Mouse (Mus musculus): Measurements from ENCODE around the gene Med4. TPM values are rescaled to one million over a fixed set of nuclear protein-coding genes. Genes with fewer than 3 reads are reported as not detected.
A peak's percentile ranks its signal among the peaks of the same experiment; 100 is the strongest.

Gene Med4
- polyA plus RNA-seq, 1 experiment from 2014 or later: 24.4 TPM

DNA sequence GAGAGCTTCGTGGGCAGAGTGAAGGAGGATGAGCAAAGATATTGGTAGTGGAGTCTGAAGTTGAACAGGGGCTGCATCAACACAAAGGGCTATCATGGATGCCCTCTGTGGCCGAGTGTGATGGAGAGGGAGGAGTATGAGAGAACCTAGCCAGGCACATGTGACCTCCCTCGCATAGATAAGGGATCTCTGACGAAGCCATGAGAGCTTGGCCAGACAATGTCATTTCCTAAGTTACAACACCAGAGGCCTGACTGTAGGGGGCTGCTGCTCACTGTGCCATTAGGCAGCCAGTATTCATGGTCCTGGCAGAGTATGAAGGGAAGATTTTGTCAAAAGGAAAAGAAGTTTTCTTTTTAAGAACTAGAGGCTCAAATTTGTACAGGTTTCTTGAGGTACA is 37.2 kb downstream of the Med4 start:
- Histone ChIP-seq H3K4me2 (ENCODE audit: low read depth, low read length) (no peak overlapping the region), H3K27me3 (ENCODE audit: control insufficient read depth, insufficient read depth, low read depth, low read length) (no peaks in the 10 kb centered on the region), H3K4me1 (ENCODE audit: control insufficient read depth, low read depth, low read length) (no peaks in the 10 kb centered on the region), H3K9me3 (replicated peaks; ENCODE audit: control insufficient read depth, low read length) (no peaks in the 10 kb centered on the region), H3K27ac (ENCODE audit: low read length) (no peak overlapping the region), H3K4me3 (ENCODE audit: low read depth, low read length) (no peak overlapping the region), H3K9ac (ENCODE audit: low read depth, low read length) (no peak overlapping the region), H3K36me3 (ENCODE audit: control insufficient read depth, insufficient read depth) (no peaks in the 10 kb centered on the region)
- WGBS (ENCODE audit: insufficient replicate concordance): 30% methylated on average over 4 of the region's 4 CpGs
- ATAC-seq (ENCODE audit: low read depth): no peak

DNA sequence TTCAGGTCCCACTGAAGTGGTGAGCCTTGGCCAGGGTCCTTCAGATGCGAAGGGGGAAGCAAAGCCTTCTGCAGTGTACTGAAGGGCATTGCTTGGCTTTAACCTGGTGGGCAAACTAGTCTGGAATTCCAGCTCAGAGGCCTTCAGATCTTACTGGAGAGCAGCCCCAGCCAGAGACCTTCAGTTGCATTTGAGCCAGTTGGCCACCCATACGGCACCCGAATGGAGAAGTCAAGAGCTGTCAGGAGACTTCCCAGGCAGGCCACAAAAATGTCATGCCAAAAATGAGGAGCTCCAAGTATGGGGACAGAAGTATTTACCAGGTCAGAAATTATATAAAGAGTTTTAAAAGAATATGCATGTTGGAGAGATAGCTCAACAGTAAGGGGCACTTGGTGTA is 38.2 kb downstream of the Med4 start, which contains the start of gene Nudt15:
Gene Nudt15, minus strand, starts transcription at position 192 of the 400 bp plus-strand sequence.
- H3K4me1 ChIP-seq (ENCODE audit: control insufficient read depth, low read depth, low read length): peaks cover 3% of the 10 kb centered on the region
- no peak within 1 kb of the TSS for H3K9ac ChIP-seq (ENCODE audit: low read depth, low read length)
- H3K27ac ChIP-seq (ENCODE audit: low read length): no peak within 1 kb of the TSS
- no peaks in the 10 kb centered on the region for H3K27me3 ChIP-seq (ENCODE audit: control insufficient read depth, insufficient read depth, low read depth, low read length)
- no peaks in the 10 kb centered on the region for H3K36me3 ChIP-seq (ENCODE audit: control insufficient read depth, insufficient read depth)
- no peaks in the 10 kb centered on the region for H3K9me3 ChIP-seq (replicated peaks; ENCODE audit: control insufficient read depth, low read length)
- H3K4me2 ChIP-seq (ENCODE audit: low read depth, low read length): no peak within 1 kb of the TSS
- ATAC-seq (ENCODE audit: low read depth): no peak
- H3K4me3 ChIP-seq (ENCODE audit: low read depth, low read length): no peak within 1 kb of the TSS
- 64% methylated on average over 3 of the region's 3 CpGs for WGBS (ENCODE audit: insufficient replicate concordance)

- no peak overlapping the region for H3K4me2 ChIP-seq (ENCODE audit: low read depth, low read length)
- H3K27me3 ChIP-seq (ENCODE audit: control insufficient read depth, insufficient read depth, low read depth, low read length): no peaks in the 10 kb centered on the region
- no peak for ATAC-seq (ENCODE audit: low read depth)
- peaks cover 9% of the 10 kb centered on the region for H3K4me1 ChIP-seq (ENCODE audit: control insufficient read depth, low read depth, low read length)
- WGBS (ENCODE audit: insufficient replicate concordance): 49% methylated on average over 3 of the region's 3 CpGs
- H3K9ac ChIP-seq (ENCODE audit: low read depth, low read length): no peak overlapping the region
- H3K36me3 ChIP-seq (ENCODE audit: control insufficient read depth, insufficient read depth): no peaks in the 10 kb centered on the region
- no peak overlapping the region for H3K27ac ChIP-seq (ENCODE audit: low read length)
- no peak overlapping the region for H3K4me3 ChIP-seq (ENCODE audit: low read depth, low read length)
- no peaks in the 10 kb centered on the region for H3K9me3 ChIP-seq (replicated peaks; ENCODE audit: control insufficient read depth, low read length)
These were observed 40.5 kb downstream of the Med4 start for GRCm38 (mm10) chr14:73550291-73550690.

- Histone ChIP-seq H3K9me3 (replicated peaks; ENCODE audit: control insufficient read depth, low read length) (no peaks in the 10 kb centered on the region), H3K36me3 (ENCODE audit: control insufficient read depth, insufficient read depth) (no peaks in the 10 kb centered on the region), H3K9ac (ENCODE audit: low read depth, low read length) (no peak overlapping the region), H3K4me2 (ENCODE audit: low read depth, low read length) (no peak overlapping the region), H3K27ac (ENCODE audit: low read length) (no peak overlapping the region), H3K4me1 (ENCODE audit: control insufficient read depth, low read depth, low read length) (peaks cover 9% of the 10 kb centered on the region), H3K27me3 (ENCODE audit: control insufficient read depth, insufficient read depth, low read depth, low read length) (no peaks in the 10 kb centered on the region), H3K4me3 (ENCODE audit: low read depth, low read length) (no peak overlapping the region)
- WGBS (ENCODE audit: insufficient replicate concordance): 38% methylated on average over 8 of the region's 8 CpGs
- ATAC-seq (ENCODE audit: low read depth): no peak
These were observed 40.9 kb downstream of the Med4 start for GRCm38 (mm10) chr14:73550732-73551131.

DNA sequence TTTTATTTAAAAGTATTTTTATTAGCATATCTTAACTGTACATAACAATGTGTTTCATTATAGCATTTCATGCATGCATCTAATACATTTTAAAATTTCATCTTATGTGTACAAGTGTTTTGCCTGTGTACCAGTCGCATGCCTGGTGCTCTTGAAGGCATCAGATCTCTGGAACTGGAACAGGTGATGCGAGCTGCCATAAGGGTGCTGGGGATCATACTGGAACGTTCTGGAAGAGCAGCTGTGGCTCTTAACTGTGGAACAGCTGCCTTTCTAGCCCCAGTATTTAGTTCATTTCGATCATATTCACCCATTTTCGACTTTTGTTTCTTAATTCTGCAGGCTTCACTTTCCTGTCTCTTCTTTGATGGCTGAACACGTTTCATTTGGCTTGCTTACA is 41.3 kb downstream of the Med4 start:
- no peak for ATAC-seq (ENCODE audit: low read depth)
- Histone ChIP-seq H3K27ac (ENCODE audit: low read length) (no peak overlapping the region), H3K4me2 (ENCODE audit: low read depth, low read length) (no peak overlapping the region), H3K36me3 (ENCODE audit: control insufficient read depth, insufficient read depth) (no peaks in the 10 kb centered on the region), H3K4me1 (ENCODE audit: control insufficient read depth, low read depth, low read length) (peaks cover 9% of the 10 kb centered on the region), H3K9ac (ENCODE audit: low read depth, low read length) (no peak overlapping the region), H3K9me3 (replicated peaks; ENCODE audit: control insufficient read depth, low read length) (no peaks in the 10 kb centered on the region), H3K4me3 (ENCODE audit: low read depth, low read length) (no peak overlapping the region), H3K27me3 (ENCODE audit: control insufficient read depth, insufficient read depth, low read depth, low read length) (no peaks in the 10 kb centered on the region)
- WGBS (ENCODE audit: insufficient replicate concordance): 71% methylated on average over 6 of the region's 6 CpGs

- Histone ChIP-seq H3K4me3 (ENCODE audit: low read depth, low read length) (peak overlapping the region; percentile 92), H3K4me1 (ENCODE audit: control insufficient read depth, low read depth, low read length) (peaks cover 9% of the 10 kb centered on the region), H3K27ac (ENCODE audit: low read length) (peak overlapping the region; percentile 70), H3K9ac (ENCODE audit: low read depth, low read length) (peak overlapping the region; percentile 89), H3K9me3 (replicated peaks; ENCODE audit: control insufficient read depth, low read length) (no peaks in the 10 kb centered on the region), H3K27me3 (ENCODE audit: control insufficient read depth, insufficient read depth, low read depth, low read length) (no peaks in the 10 kb centered on the region), H3K36me3 (ENCODE audit: control insufficient read depth, insufficient read depth) (no peaks in the 10 kb centered on the region), H3K4me2 (ENCODE audit: low read depth, low read length) (peak overlapping the region; percentile 83)
- ATAC-seq (ENCODE audit: low read depth): peak; percentile 95
- 4% methylated on average over 60 of the region's 61 CpGs for WGBS (ENCODE audit: insufficient replicate concordance)
These were observed 42.7 kb downstream of the Med4 start for GRCm38 (mm10) chr14:73552341-73553121.

GRCm38 (mm10) chr14:73553122-73553696 is 43.4 kb downstream of the Med4 start:
- ATAC-seq (ENCODE audit: low read depth): peak; percentile 43
- Histone ChIP-seq H3K4me1 (ENCODE audit: control insufficient read depth, low read depth, low read length) (peaks cover 9% of the 10 kb centered on the region), H3K36me3 (ENCODE audit: control insufficient read depth, insufficient read depth) (no peaks in the 10 kb centered on the region), H3K4me2 (ENCODE audit: low read depth, low read length) (peak overlapping the region; percentile 83), H3K9ac (ENCODE audit: low read depth, low read length) (peak overlapping the region; percentile 89), H3K27ac (ENCODE audit: low read length) (peak overlapping the region; percentile 70), H3K27me3 (ENCODE audit: control insufficient read depth, insufficient read depth, low read depth, low read length) (no peaks in the 10 kb centered on the region), H3K9me3 (replicated peaks; ENCODE audit: control insufficient read depth, low read length) (no peaks in the 10 kb centered on the region), H3K4me3 (ENCODE audit: low read depth, low read length) (peak overlapping the region; percentile 92)
- WGBS (ENCODE audit: insufficient replicate concordance): 1% methylated on average over 10 of the region's 10 CpGs

Other genes with a start within 250 kb of the Med4 start
- 16.7 and 18.5 TPM in 2 replicates for gene Rb1, start 184.2 kb upstream of the Med4 start, polyA plus RNA-seq (2015; fragmentation: Nextera tagmentation; extraction: Ambion mirVana)
- 588 and 605 TPM in 2 replicates for gene Itm2b, start 124.7 kb upstream of the Med4 start, polyA plus RNA-seq (2015; fragmentation: Nextera tagmentation; extraction: Ambion mirVana)
- 46.9 and 49.9 TPM in 2 replicates for gene Sucla2, start 15.3 kb downstream of the Med4 start, polyA plus RNA-seq (2015; fragmentation: Nextera tagmentation; extraction: Ambion mirVana)
- 2.4 and 2.5 TPM in 2 replicates for gene Nudt15, start 38.2 kb downstream of the Med4 start, polyA plus RNA-seq (2015; fragmentation: Nextera tagmentation; extraction: Ambion mirVana)
- not detected in 2 replicates for gene Gm21750, start 151.2 kb downstream of the Med4 start, polyA plus RNA-seq (2015; fragmentation: Nextera tagmentation; extraction: Ambion mirVana)